9 mouse cellular contexts compared by ENCODE assay signal in the genomic region with DNA sequence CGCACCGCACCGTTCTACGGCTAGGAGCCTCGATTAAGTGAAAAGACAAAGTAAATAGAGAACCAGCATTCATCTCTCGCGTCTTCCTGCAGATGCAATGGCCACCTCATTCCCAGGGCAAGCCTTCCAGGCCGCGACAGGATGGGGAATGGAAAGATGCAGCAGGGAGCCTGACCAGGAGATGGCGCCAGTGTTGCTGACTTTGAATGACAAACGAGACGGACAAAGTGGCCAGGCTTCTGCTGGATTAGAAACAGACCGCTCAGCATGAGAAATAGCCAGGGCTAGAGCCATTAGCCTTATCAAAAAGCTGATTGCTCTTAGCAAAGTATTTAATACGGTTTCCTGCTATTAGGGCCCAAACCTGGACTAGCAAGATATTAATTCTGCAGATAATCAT.
DNase-seq lines count a peak whose midpoint lies in the region; ATAC-seq lines count a peak whose summit lies in the region.
"Had no signal": no experiment of that assay in that cellular context is flagged by ENCODE, and none has a peak within 500 bp of the region (broad histone marks: within the 10 kb centered on the region; RNA-seq: fewer than 3 reads in every experiment).

No protein-coding gene starts in this region.

- H3K27me3 ChIP-seq in forebrain, embryonic 16.5 days (replicated peaks; ENCODE audit: control insufficient read depth, insufficient read depth, low read length) = no peaks in the 10 kb centered on the region
- peaks cover 6% of the 10 kb centered on the region; the same call in 1 of the 2 replicates for H3K27me3 ChIP-seq in hindbrain, embryonic 12.5 days
- H3K27me3 ChIP-seq: liver, embryonic 15.5 days had no signal

- H3K4me1 ChIP-seq in forebrain, embryonic 16.5 days (replicated peaks; ENCODE audit: control insufficient read depth, insufficient read depth, low read length) = 0 out of 2 replicates have a peak, but pooled peaks cover 5% of the 10 kb centered on the region
- no peaks in the 10 kb centered on the region for H3K4me1 ChIP-seq in hindbrain, embryonic 12.5 days
- H3K4me1 ChIP-seq: liver, embryonic 15.5 days had no signal

- H3K4me2 ChIP-seq in forebrain, embryonic 16.5 days (ENCODE audit: low read length) = no peak overlapping the region
- H3K4me2 ChIP-seq in hindbrain, embryonic 12.5 days (replicated peaks) = no peak overlapping the region
- H3K4me2 ChIP-seq: liver, embryonic 15.5 days had no signal

- H3K4me3 ChIP-seq in forebrain, embryonic 16.5 days (replicated peaks; ENCODE audit: low read length) = no peak overlapping the region
- no peak overlapping the region for H3K4me3 ChIP-seq in hindbrain, embryonic 12.5 days
- H3K4me3 ChIP-seq: liver, embryonic 15.5 days had no signal

- no peak overlapping the region for H3K27ac ChIP-seq in forebrain, embryonic 16.5 days (ENCODE audit: low read length)
- peak overlapping the region; percentile 50; the same call in 1 of the 2 replicates for H3K27ac ChIP-seq in hindbrain, embryonic 12.5 days
- H3K27ac ChIP-seq: liver, embryonic 15.5 days had no signal

- H3K36me3 ChIP-seq in forebrain, embryonic 16.5 days (ENCODE audit: control insufficient read depth, insufficient read depth) = no peaks in the 10 kb centered on the region
- H3K36me3 ChIP-seq in hindbrain, embryonic 12.5 days = no peaks in the 10 kb centered on the region
- H3K36me3 ChIP-seq: liver, embryonic 15.5 days had no signal

- ATAC-seq in forebrain, embryonic 16.5 days = peak; percentile 45; the same call in 1 of the 2 replicates
- ATAC-seq in hindbrain, embryonic 12.5 days (ENCODE audit: low FRiP score) = peak; percentile 44; the same call in 1 of the 2 replicates
- peak; percentile 80 for ATAC-seq in megakaryocyte progenitor cell, adult 5-6 weeks (replicated peaks; ENCODE audit: poor library complexity)
- no peak for ATAC-seq in activated CD4-positive, CD25-positive, alpha-beta regulatory T cell, adult 4 months

- no peaks in the 10 kb centered on the region for H3K9me3 ChIP-seq in forebrain, embryonic 16.5 days (ENCODE audit: control insufficient read depth, low read length)
- no peaks in the 10 kb centered on the region for H3K9me3 ChIP-seq in hindbrain, embryonic 12.5 days (replicated peaks)
- H3K9me3 ChIP-seq: liver, embryonic 15.5 days had no signal

- H3K9ac ChIP-seq in forebrain, embryonic 16.5 days (replicated peaks; ENCODE audit: low read depth, low read length) = no peak overlapping the region
- no peak overlapping the region for H3K9ac ChIP-seq in hindbrain, embryonic 12.5 days
- H3K9ac ChIP-seq: liver, embryonic 15.5 days had no signal

- 7% methylated on average over 14 of the region's 14 CpGs for WGBS in forebrain, embryonic 16.5 days
- 8% methylated on average over 14 of the region's 14 CpGs for WGBS in hindbrain, embryonic 12.5 days

- peak; percentile 67 for DNase-seq in Muller cell, postnatal 12 days (ENCODE audit: inconsistent ontology term)
- peak; percentile 8 for DNase-seq in c-Kit-positive CD71-positive TER-119-negative erythroid progenitor cells, embryonic 14.5 days (ENCODE audit: low read depth)
- peak; percentile 90 to 99 for DNase-seq in layer of hippocampus, postnatal 25 days (ENCODE audit: extremely low spot score in 1 of 2, low spot score in 1 of 2)
- DNase-seq in right cerebral cortex, postnatal 36 days (ENCODE audit: low spot score in 2 of 2) = peak; percentile 79 to 85

Comparison
In these comparisons a context has a peak if more than half of its experiments do, and no peak if none do; other contexts are left out.
1. DNase-seq: peak in every context shown above with its lines; median percentile 94 in layer of hippocampus, postnatal 25 days; 82 in right cerebral cortex, postnatal 36 days; 67 in Muller cell, postnatal 12 days; 8 in c-Kit-positive CD71-positive TER-119-negative erythroid progenitor cells, embryonic 14.5 days.